Mouse (Mus musculus) kidney, postnatal 0 days (tissue): ENCODE measurements around the gene Mansc4. TPM values are rescaled to one million over a fixed set of nuclear protein-coding genes. Genes with fewer than 3 reads are reported as not detected.

Experiments used
- ATAC-seq: fragments of 200-750 bp; cut with Nextera tagmentation; replicated peaks from 2 replicates; pipeline ENCODE4 v1.8.0; 2017; ENCODE audit warnings: low read depth, moderate number of reproducible peaks, moderate TSS enrichment, moderate library complexity; ENCODE audit not compliant: low FRiP score
- DNase-seq: peaks from one replicate; pipeline ENCODE4 v3.0.0-alpha.2; 2016; ENCODE audit warnings: low spot score
- H3K27ac ChIP-seq: fragments of 300-500 bp; sonication (generic); 2 replicates; pipeline ENCODE4 v1.5.1; 2014; ENCODE audit warnings: mild to moderate bottlenecking
- H3K27me3 ChIP-seq: fragments of 300-500 bp; sonication (generic); 2 replicates; pipeline ENCODE4 v1.6.1; 2014; ENCODE audit warnings: low read length, mixed read lengths; ENCODE audit not compliant: insufficient read depth
- H3K36me3 ChIP-seq: fragments of 300-500 bp; sonication (generic); 2 replicates; pipeline ENCODE4 v1.6.1; 2014; ENCODE audit warnings: low read length, mixed read lengths; ENCODE audit not compliant: insufficient read depth
- H3K4me1 ChIP-seq: fragments of 300-500 bp; sonication (generic); replicated peaks from 2 replicates; pipeline ENCODE4 v1.6.1; 2014; ENCODE audit warnings: antibody characterized with exemption, low read length, mixed read lengths; ENCODE audit not compliant: insufficient read depth
- H3K4me2 ChIP-seq: fragments of 300-500 bp; sonication (generic); 2 replicates; pipeline ENCODE4 v1.6.1; 2014; ENCODE audit warnings: mild to moderate bottlenecking, low read length, moderate library complexity, mixed read lengths
- H3K4me3 ChIP-seq: fragments of 300-500 bp; sonication (generic); replicated peaks from 2 replicates; pipeline ENCODE4 v1.5.1; 2014; ENCODE audit warnings: low read depth, low read length
- H3K9ac ChIP-seq: fragments of 300-500 bp; sonication (generic); 2 replicates; pipeline ENCODE4 v1.6.1; 2014; ENCODE audit warnings: low read depth, low read length
- H3K9me3 ChIP-seq: fragments of 300-500 bp; sonication (generic); replicated peaks from 2 replicates; pipeline ENCODE4 v1.6.1; 2016; ENCODE audit warnings: low read length, inconsistent platforms, mixed read lengths
- CTCF ChIP-seq: IDR thresholded peaks from 2 replicates; pipeline ENCODE4 v1.5.1; 2016; ENCODE audit warnings: antibody characterized with exemption, low read depth, mild to moderate bottlenecking, moderate library complexity
- WGBS: fragments of 180-500 bp; shearing (Covaris S2); extraction: QIAGEN DNeasy Blood & Tissue Kit; methylation state at CpG from one replicate; pipeline ENCODE4 v1.1.7; 2014; 5-methylcytosine and 5-hydroxymethylcytosine counted together
- polyA plus RNA-seq: library from polyadenylated mRNA; unstranded; fragments of >200 nt; fragmentation: Nextera tagmentation; extraction: Ambion mirVana; gene quantifications from 2 replicates; pipeline ENCODE4 v1.2.1, GENCODE M21; 2015

The Mansc4 gene
- polyA plus RNA-seq, 1 experiment from 2014 or later = 3.7 TPM

DNA sequence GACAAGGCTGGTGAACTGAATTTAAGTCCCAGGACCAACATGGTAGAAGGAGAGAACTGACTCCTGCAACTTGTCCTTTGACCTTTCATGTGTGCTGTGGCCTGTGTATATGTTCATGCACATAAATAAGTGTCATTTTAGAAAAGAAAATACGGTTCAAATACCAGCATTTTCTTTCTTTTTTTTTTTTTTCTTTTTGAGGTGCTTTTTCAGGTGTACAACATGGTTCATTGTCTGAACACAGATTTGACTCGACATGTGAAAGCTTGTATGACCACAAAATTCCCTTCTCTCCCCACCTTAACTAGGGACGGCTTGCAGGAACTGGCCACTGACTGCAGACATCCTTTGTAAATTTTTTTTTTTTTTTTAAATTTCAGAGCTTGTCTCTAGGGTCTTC lies 10.1 kb upstream of the Mansc4 start:
- Histone ChIP-seq H3K36me3 (0 out of 2 replicates have a peak, but pooled peaks cover 4% of the 10 kb centered on the region), H3K4me2 (no peak overlapping the region), H3K4me3 (no peak overlapping the region), H3K4me1 (peaks cover 8% of the 10 kb centered on the region), H3K9me3 (no peaks in the 10 kb centered on the region), H3K9ac (no peak overlapping the region), H3K27ac (no peak overlapping the region), H3K27me3 (no peaks in the 10 kb centered on the region)
- ATAC-seq (no peak), DNase-seq (no peak)
- no peak for TF ChIP-seq CTCF
- 81% methylated on average over 3 of the region's 3 CpGs for WGBS

DNA sequence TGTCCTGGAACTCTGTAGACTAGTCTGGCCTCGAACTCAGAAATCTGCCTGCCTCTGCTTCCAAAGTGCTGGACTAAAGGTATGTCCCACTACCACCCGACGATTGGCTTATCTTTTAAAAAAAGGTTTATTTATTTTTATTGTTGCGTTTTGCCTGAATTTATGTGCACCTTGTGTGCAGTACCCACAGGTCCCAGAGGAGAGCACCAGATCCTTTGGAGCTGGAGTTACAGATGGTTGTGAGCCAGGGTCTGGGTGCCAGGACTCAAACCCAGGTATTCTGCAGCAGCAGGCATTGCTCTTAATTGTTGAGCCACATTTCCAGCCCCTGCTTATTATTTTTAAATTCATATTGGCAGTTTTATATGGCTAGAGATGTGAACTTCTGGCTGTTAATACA lies 9.3 kb upstream of the Mansc4 start:
- Histone ChIP-seq H3K4me3 (no peak overlapping the region), H3K36me3 (no peaks in the 10 kb centered on the region), H3K9ac (no peak overlapping the region), H3K4me1 (peaks cover 8% of the 10 kb centered on the region), H3K27ac (no peak overlapping the region), H3K27me3 (no peaks in the 10 kb centered on the region), H3K9me3 (no peaks in the 10 kb centered on the region), H3K4me2 (no peak overlapping the region)
- no peak for DNase-seq
- 0 out of 2 replicates have a peak, but pooled peaks have one; percentile 5 for TF ChIP-seq CTCF
- no peak for ATAC-seq
- 95% methylated on average over 4 of the region's 4 CpGs for WGBS

DNA sequence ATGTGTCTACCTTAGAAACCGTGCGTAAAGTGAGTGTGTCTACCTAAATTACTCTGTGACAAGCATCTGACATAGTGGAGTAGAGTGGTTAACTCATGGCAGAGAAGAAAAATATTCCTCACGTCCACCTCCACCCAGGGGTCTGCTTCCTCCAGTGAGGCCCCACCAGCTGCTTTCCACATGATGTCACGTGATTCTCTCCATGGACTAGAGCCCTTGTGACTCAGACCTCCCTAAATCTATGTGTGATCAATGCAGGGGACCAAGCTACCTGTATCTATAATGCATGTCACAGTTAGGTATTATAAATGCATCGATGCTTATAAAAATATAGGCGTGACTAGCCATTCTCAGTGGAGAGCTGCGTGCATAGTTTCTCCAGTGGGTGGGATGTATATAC lies 7.9 kb upstream of the Mansc4 start:
- Histone ChIP-seq H3K9ac (no peak overlapping the region), H3K4me1 (peaks cover 8% of the 10 kb centered on the region), H3K4me2 (no peak overlapping the region), H3K36me3 (no peaks in the 10 kb centered on the region), H3K9me3 (no peaks in the 10 kb centered on the region), H3K27ac (no peak overlapping the region), H3K4me3 (no peak overlapping the region), H3K27me3 (no peaks in the 10 kb centered on the region)
- TF ChIP-seq CTCF = no peak
- no peak for ATAC-seq
- 83% methylated on average over 7 of the region's 7 CpGs for WGBS
- DNase-seq = no peak

DNA sequence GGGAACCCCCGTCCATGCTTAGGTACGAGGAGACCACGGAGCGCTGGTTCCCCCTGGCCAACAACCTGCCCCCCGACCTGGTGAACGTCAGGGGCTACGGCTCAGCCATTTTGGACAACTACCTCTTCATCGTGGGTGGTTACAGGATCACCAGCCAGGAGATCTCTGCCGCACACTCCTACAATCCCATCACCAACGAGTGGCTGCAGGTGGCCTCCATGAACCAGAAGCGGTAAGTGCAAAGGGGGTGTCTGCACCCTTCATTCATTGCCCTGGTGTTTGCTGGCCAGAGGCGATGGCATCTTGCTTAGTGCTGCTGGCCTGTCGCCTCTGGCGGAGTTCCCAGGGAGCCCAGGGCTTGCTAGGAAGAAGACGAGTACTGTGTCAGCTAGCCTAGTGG lies 5.3 kb upstream of the Mansc4 start:
- H3K27ac ChIP-seq = peak overlapping the region; percentile 83
- peaks cover 8% of the 10 kb centered on the region; the same call in 1 of the 2 replicates for H3K4me1 ChIP-seq
- ATAC-seq (no peak), DNase-seq (no peak)
- H3K27me3 ChIP-seq = no peaks in the 10 kb centered on the region
- H3K4me3 ChIP-seq = peak overlapping the region; percentile 84
- H3K9me3 ChIP-seq = no peaks in the 10 kb centered on the region
- no peak for TF ChIP-seq CTCF
- peak overlapping the region; percentile 99 for H3K4me2 ChIP-seq
- WGBS = 2% methylated on average over 15 of the region's 15 CpGs
- no peaks in the 10 kb centered on the region for H3K36me3 ChIP-seq
- peak overlapping the region; percentile 79 for H3K9ac ChIP-seq

DNA sequence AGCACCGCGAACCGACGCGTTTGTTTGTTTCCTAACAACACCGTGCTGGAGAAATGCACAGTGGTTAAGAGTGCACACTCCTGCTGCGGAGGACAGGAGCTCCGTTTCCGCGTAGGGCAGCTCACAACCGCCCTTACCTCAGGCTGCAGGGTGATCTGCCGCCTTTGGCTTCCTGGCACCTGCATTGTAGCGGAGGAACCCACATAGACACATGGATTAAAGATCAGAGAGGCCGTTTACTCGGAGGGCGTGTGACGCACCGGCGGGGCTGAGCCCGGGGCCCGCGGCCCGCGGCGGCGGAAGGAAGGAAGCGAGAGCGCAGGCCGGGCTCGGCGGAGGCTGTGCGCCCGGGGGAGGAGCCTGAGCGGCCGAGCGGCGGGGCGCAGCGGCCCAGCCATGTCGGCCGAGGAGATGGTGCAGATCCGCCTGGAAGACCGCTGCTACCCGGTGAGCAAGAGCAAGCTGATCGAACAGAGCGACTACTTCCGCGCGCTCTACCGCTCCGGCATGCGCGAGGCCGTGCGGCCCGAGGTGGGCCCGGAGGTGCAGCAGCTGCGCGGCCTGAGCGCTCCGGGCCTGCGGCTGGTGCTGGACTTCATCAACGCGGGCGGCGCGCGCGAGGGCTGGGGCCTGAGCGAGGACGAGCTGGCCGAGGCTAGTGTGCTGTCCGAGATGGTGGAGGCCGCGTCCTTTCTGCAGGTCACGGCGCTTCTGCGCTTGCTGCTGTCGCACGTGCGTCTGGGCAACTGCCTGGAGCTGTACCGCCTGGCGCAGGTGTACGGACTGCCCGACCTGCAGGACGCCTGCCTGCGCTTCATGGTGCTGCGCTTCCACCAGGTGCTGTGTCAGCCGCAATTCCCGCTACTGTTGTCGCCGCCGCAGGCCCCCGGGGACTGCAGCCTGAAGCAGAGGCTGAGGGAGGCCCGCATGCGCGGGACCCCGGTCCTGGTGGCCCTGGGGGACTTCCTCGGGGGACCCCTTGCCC lies 4.6 kb upstream of the Mansc4 start, which contains the start of gene Klhl42:
Klhl42 (plus strand) TSS at position 244 of the 985 bp plus-strand sequence.
- Histone ChIP-seq H3K27ac (peak within 1 kb of the TSS; percentile 83), H3K27me3 (no peaks in the 10 kb centered on the region), H3K4me2 (peak within 1 kb of the TSS; percentile 99), H3K4me1 (peaks cover 8% of the 10 kb centered on the region; the same call in 1 of the 2 replicates), H3K36me3 (no peaks in the 10 kb centered on the region), H3K9ac (peak within 1 kb of the TSS; percentile 79), H3K4me3 (peak within 1 kb of the TSS; percentile 84), H3K9me3 (no peaks in the 10 kb centered on the region)
- ATAC-seq (peak; percentile 87), DNase-seq (peak; percentile 82)
- TF ChIP-seq CTCF = no peak
- WGBS = under 1% methylated on average over 95 of the region's 99 CpGs

DNA sequence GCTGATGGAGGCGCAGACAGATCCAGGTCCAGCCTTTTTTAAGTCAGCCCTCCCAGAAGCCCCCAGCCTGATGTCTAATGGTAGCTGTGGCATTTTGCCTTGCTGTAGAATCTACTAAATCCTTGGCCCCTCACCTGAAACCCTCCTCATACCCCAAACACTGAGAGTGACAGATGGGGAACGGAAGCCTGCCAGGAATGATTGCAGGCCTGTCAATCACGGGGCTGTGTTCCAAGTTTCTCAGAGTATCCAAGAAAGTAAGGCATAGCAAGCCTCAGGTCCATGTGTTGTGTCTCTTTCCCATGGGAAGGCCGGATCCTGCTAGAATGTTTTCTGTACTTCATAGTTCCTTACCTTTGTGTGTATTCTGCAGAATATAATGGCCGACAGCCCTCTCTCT lies 3.4 kb upstream of the Mansc4 start:
- Histone ChIP-seq H3K4me3 (no peak overlapping the region), H3K4me1 (peaks cover 8% of the 10 kb centered on the region; the same call in 1 of the 2 replicates), H3K27ac (no peak overlapping the region), H3K36me3 (no peaks in the 10 kb centered on the region), H3K9me3 (no peaks in the 10 kb centered on the region), H3K4me2 (no peak overlapping the region), H3K27me3 (no peaks in the 10 kb centered on the region), H3K9ac (no peak overlapping the region)
- no peak for DNase-seq
- TF ChIP-seq CTCF = no peak
- no peak for ATAC-seq
- 84% methylated on average over 5 of the region's 5 CpGs for WGBS
